Mouse (Mus musculus): ENCODE measurements around the gene Dock1. TPM values are rescaled to one million over a fixed set of nuclear protein-coding genes. Genes with fewer than 3 reads are reported as not detected.

Gene Dock1
- total and polyA plus RNA-seq, 3 experiments, result not detected

DNA sequence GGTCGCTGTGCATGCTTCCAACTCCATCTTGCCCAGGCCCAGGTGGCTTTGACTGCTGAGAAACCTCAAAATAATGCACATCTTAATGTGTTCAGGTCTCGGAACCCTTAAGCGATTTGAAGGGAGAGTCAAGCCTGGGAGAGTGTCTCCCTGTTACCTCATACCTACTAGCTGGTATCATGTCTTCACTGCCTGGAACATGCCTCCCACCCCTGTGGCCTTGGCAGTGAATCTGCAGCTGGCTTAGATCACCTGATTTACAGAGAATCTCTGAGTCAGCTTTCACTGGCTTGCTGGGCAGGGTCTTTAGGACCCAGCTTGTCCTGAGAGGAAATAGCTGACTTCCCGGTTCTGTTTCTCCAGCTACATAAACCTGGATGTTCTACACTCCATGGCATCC is 419.2 kb downstream of the Dock1 start:
- Histone ChIP-seq H3K4me3 (ENCODE audit: low read depth, low read length) (no peak overlapping the region), H3K27me3 (ENCODE audit: insufficient read depth, low read length) (no peaks in the 10 kb centered on the region), H3K36me3 (replicated peaks) (no peaks in the 10 kb centered on the region), H3K9me3 (replicated peaks) (peaks cover 77% of the 10 kb centered on the region), H3K4me1 (ENCODE audit: insufficient read depth, low read depth, low read length) (no peaks in the 10 kb centered on the region)
- DNase-seq (ENCODE audit: low spot score), result no peak
- TF ChIP-seq GATA1 (IDR thresholded peaks at IDR 0.05; ENCODE audit: borderline replicate concordance, low read length) (no peak), TAL1 (conservative IDR thresholded peaks at IDR 0.05; ENCODE audit: low read depth, low read length) (no peak), POLR2AphosphoS5 (IDR thresholded peaks at IDR 0.05; ENCODE audit: insufficient replicate concordance, low read depth, low read length) (no peak), GATA2 (IDR thresholded peaks at IDR 0.05; ENCODE audit: borderline replicate concordance, low read depth, low read length) (no peak), CTCF (IDR thresholded peaks at IDR 0.05; ENCODE audit: low read depth, low read length) (no peak)
- no peak for ATAC-seq (ENCODE audit: extremely low read depth, insufficient number of reproducible peaks, low FRiP score, poor library complexity, severe bottlenecking)

DNA sequence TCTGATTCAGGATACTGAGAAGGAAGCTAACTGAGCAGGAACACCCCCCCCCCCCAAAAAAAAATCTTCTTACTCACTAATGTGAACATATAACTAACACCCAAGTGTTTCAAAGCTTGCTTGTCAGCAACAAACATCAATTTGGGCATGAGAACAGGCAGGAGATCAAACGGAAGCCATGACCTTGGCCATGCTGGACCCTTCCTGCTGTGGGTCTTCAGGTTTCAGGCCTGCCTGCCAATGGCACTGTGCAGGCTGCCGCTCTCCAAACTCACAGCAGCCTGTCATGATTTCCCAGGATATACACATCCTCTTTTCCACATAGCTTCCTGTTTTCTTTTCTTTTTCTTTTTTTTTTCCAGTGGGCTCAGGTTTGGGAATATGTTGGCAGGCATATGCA is 423.4 kb downstream of the Dock1 start:
- Histone ChIP-seq H3K9me3 (replicated peaks) (peaks cover 71% of the 10 kb centered on the region), H3K4me1 (ENCODE audit: insufficient read depth, low read depth, low read length) (no peaks in the 10 kb centered on the region), H3K27me3 (ENCODE audit: insufficient read depth, low read length) (no peaks in the 10 kb centered on the region), H3K36me3 (replicated peaks) (no peaks in the 10 kb centered on the region), H3K4me3 (ENCODE audit: low read depth, low read length) (no peak overlapping the region)
- TF ChIP-seq GATA2 (IDR thresholded peaks at IDR 0.05; ENCODE audit: borderline replicate concordance, low read depth, low read length) (no peak), GATA1 (IDR thresholded peaks at IDR 0.05; ENCODE audit: borderline replicate concordance, low read length) (no peak), TAL1 (conservative IDR thresholded peaks at IDR 0.05; ENCODE audit: low read depth, low read length) (no peak), CTCF (IDR thresholded peaks at IDR 0.05; ENCODE audit: low read depth, low read length) (no peak), POLR2AphosphoS5 (IDR thresholded peaks at IDR 0.05; ENCODE audit: insufficient replicate concordance, low read depth, low read length) (no peak)
- no peak for ATAC-seq (ENCODE audit: extremely low read depth, insufficient number of reproducible peaks, low FRiP score, poor library complexity, severe bottlenecking)
- DNase-seq (ENCODE audit: low spot score), result no peak

GRCm38 (mm10) chr7:135101921-135102320 is 431.5 kb downstream of the Dock1 start:
- no peak for ATAC-seq (ENCODE audit: extremely low read depth, insufficient number of reproducible peaks, low FRiP score, poor library complexity, severe bottlenecking)
- Histone ChIP-seq H3K27me3 (ENCODE audit: insufficient read depth, low read length) (no peaks in the 10 kb centered on the region), H3K4me3 (ENCODE audit: low read depth, low read length) (no peak overlapping the region), H3K4me1 (ENCODE audit: insufficient read depth, low read depth, low read length) (no peaks in the 10 kb centered on the region), H3K36me3 (replicated peaks) (no peaks in the 10 kb centered on the region), H3K9me3 (replicated peaks) (peaks cover 69% of the 10 kb centered on the region)
- no peak for DNase-seq (ENCODE audit: low spot score)
- TF ChIP-seq GATA2 (IDR thresholded peaks at IDR 0.05; ENCODE audit: borderline replicate concordance, low read depth, low read length) (no peak), TAL1 (conservative IDR thresholded peaks at IDR 0.05; ENCODE audit: low read depth, low read length) (no peak), CTCF (IDR thresholded peaks at IDR 0.05; ENCODE audit: low read depth, low read length) (no peak), GATA1 (IDR thresholded peaks at IDR 0.05; ENCODE audit: borderline replicate concordance, low read length) (no peak), POLR2AphosphoS5 (IDR thresholded peaks at IDR 0.05; ENCODE audit: insufficient replicate concordance, low read depth, low read length) (no peak)

DNA sequence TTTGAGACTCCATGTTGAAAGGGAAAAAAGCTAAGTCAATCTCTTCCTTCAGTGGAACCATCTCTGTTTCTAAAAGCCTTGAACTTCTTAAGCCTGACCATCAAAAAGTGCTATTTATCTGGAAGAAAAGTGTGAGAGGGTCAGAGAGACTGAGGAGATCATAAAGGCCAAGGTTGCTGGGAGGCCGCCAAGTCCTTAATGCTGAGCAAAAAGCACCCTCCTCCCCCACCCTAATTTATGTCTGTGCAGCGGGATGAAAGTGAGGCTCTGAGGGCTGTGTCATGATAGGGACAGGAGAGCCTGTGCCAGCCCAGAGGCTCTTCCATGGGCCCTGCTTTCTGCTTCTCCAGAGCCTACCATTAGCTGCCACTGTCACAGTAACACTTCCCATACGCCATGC is 436.1 kb downstream of the Dock1 start:
- H3K9me3 ChIP-seq (replicated peaks), result peaks cover 67% of the 10 kb centered on the region
- no peak for TF ChIP-seq GATA1 (IDR thresholded peaks at IDR 0.05; ENCODE audit: borderline replicate concordance, low read length)
- TF ChIP-seq POLR2AphosphoS5 (IDR thresholded peaks at IDR 0.05; ENCODE audit: insufficient replicate concordance, low read depth, low read length), result no peak
- no peak for TF ChIP-seq CTCF (IDR thresholded peaks at IDR 0.05; ENCODE audit: low read depth, low read length)
- TF ChIP-seq TAL1 (conservative IDR thresholded peaks at IDR 0.05; ENCODE audit: low read depth, low read length), result no peak
- TF ChIP-seq GATA2 (IDR thresholded peaks at IDR 0.05; ENCODE audit: borderline replicate concordance, low read depth, low read length), result no peak
- no peaks in the 10 kb centered on the region for H3K36me3 ChIP-seq (replicated peaks)
- H3K4me1 ChIP-seq (ENCODE audit: insufficient read depth, low read depth, low read length), result no peaks in the 10 kb centered on the region
- DNase-seq (ENCODE audit: low spot score) (no peak), ATAC-seq (ENCODE audit: extremely low read depth, insufficient number of reproducible peaks, low FRiP score, poor library complexity, severe bottlenecking) (no peak)
- no peaks in the 10 kb centered on the region for H3K27me3 ChIP-seq (ENCODE audit: insufficient read depth, low read length)
- no peak overlapping the region for H3K4me3 ChIP-seq (ENCODE audit: low read depth, low read length)

- no peaks in the 10 kb centered on the region for H3K27me3 ChIP-seq (ENCODE audit: insufficient read depth, low read length)
- no peaks in the 10 kb centered on the region for H3K4me1 ChIP-seq (ENCODE audit: insufficient read depth, low read depth, low read length)
- H3K36me3 ChIP-seq (replicated peaks), result no peaks in the 10 kb centered on the region
- peaks cover 57% of the 10 kb centered on the region for H3K9me3 ChIP-seq (replicated peaks)
- ATAC-seq (ENCODE audit: extremely low read depth, insufficient number of reproducible peaks, low FRiP score, poor library complexity, severe bottlenecking), result no peak
- H3K4me3 ChIP-seq (ENCODE audit: low read depth, low read length), result no peak overlapping the region
- TF ChIP-seq GATA1 (IDR thresholded peaks at IDR 0.05; ENCODE audit: borderline replicate concordance, low read length) (no peak), POLR2AphosphoS5 (IDR thresholded peaks at IDR 0.05; ENCODE audit: insufficient replicate concordance, low read depth, low read length) (no peak), GATA2 (IDR thresholded peaks at IDR 0.05; ENCODE audit: borderline replicate concordance, low read depth, low read length) (no peak), CTCF (IDR thresholded peaks at IDR 0.05; ENCODE audit: low read depth, low read length) (no peak), TAL1 (conservative IDR thresholded peaks at IDR 0.05; ENCODE audit: low read depth, low read length) (no peak)
- DNase-seq (ENCODE audit: low spot score), result no peak
Measured at GRCm38 (mm10) chr7:135110307-135110706, 439.9 kb downstream of the Dock1 start.

DNA sequence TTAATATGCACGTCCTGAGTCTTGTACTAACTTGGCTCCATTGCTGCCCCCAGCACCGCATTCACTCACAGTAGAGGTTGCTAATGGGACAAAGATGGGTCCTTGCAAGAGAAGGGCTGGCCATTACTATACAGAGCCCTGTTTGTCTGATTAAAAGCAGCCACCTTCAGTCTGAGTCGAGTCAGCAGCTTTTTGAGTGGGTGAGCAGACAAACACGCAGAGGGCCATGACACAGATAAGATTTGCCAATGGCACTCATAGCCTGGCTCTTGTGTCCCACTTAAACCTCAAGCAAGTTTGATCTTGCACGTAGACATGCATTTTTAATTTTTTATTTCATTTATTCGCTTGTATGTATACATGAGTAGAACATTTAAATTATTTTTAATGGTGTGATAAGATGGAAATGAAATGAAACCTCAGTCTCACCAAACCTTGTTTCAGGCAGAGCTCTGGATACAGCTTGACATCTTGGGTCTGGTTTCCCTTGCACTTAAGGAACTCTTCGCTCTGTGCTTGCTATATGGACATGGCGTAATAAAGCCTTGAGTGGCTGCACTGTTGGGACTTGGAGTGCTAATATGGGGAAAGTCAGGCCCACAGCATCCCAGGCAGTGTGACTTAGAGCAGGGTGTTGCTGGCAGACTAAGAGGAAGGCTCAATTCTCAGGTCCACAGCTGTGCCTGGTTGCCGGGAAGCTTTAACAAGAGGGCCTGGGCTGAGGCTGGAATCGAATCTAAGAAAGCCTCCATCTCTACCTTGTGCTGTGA is 455.0 kb downstream of the Dock1 start:
- ATAC-seq (ENCODE audit: extremely low read depth, insufficient number of reproducible peaks, low FRiP score, poor library complexity, severe bottlenecking) (no peak), DNase-seq (ENCODE audit: low spot score) (no peak)
- Histone ChIP-seq H3K4me3 (ENCODE audit: low read depth, low read length) (no peak overlapping the region), H3K9me3 (replicated peaks) (peaks cover 67% of the 10 kb centered on the region), H3K27me3 (ENCODE audit: insufficient read depth, low read length) (no peaks in the 10 kb centered on the region), H3K36me3 (replicated peaks) (no peaks in the 10 kb centered on the region), H3K4me1 (ENCODE audit: insufficient read depth, low read depth, low read length) (no peaks in the 10 kb centered on the region)
- no peak for TF ChIP-seq CTCF (IDR thresholded peaks at IDR 0.05; ENCODE audit: low read depth, low read length)
- TF ChIP-seq GATA1 (IDR thresholded peaks at IDR 0.05; ENCODE audit: borderline replicate concordance, low read length), result no peak
- no peak for TF ChIP-seq POLR2AphosphoS5 (IDR thresholded peaks at IDR 0.05; ENCODE audit: insufficient replicate concordance, low read depth, low read length)
- no peak for TF ChIP-seq TAL1 (conservative IDR thresholded peaks at IDR 0.05; ENCODE audit: low read depth, low read length)
- TF ChIP-seq GATA2 (IDR thresholded peaks at IDR 0.05; ENCODE audit: borderline replicate concordance, low read depth, low read length), result no peak
